Mouse (Mus musculus): Measurements from ENCODE around the gene Trip10.

- no peak for TF ChIP-seq CTCF (IDR thresholded peaks at IDR 0.05; ENCODE audit: low read depth)
- TF ChIP-seq EP300 (IDR thresholded peaks at IDR 0.05; ENCODE audit: low read depth) = no peak
Measured at GRCm38 (mm10) chr17:57214676-57215387, 34.4 kb upstream of the Trip10 start.

All from heart, postnatal 0 days (tissue).